Mouse (Mus musculus): ENCODE measurements at regions not wholly inside any gene's neighbourhood (a gene's known extent, or its start where the extent isn't known, plus 50 kb on each side); places are given as distances from the start of the nearest gene placed in this dataset.

GRCm38 (mm10) chr12:78087921-78088320 lies 106.1 kb upstream of the Gm6657 start:
- Histone ChIP-seq H3K36me3 (ENCODE audit: control insufficient read depth, insufficient read depth, low read length, poor library complexity, severe bottlenecking) (no peaks in the 10 kb centered on the region), H3K9me3 (ENCODE audit: control insufficient read depth, insufficient read depth, low read depth, low read length) (no peaks in the 10 kb centered on the region), H3K4me1 (ENCODE audit: control insufficient read depth in 2 of 2, insufficient read depth in 2 of 2, low read length in 2 of 2, poor library complexity in 1 of 2) (no peaks in the 10 kb centered on the region), H3K27ac (ENCODE audit: insufficient read depth, low read depth, low read length, poor library complexity, severe bottlenecking) (no peak overlapping the region), H3K4me3 (ENCODE audit: insufficient read depth in 1 of 2, low read depth in 1 of 2, low read length in 2 of 2, poor library complexity in 1 of 2, severe bottlenecking in 1 of 2) (no peak overlapping the region), H3K9ac (ENCODE audit: insufficient read depth, low read depth, low read length, poor library complexity, severe bottlenecking) (no peak overlapping the region)
- DNase-seq (ENCODE audit: low read depth, low spot score), result no peak
- TF ChIP-seq MAFK (IDR thresholded peaks at IDR 0.05; ENCODE audit: insufficient read depth, low read depth, low read length), result no peak
- no peak for TF ChIP-seq ZC3H11A (IDR thresholded peaks at IDR 0.05; ENCODE audit: borderline replicate concordance, low read depth, low read length)
- TF ChIP-seq ZNF384 (IDR thresholded peaks at IDR 0.05; ENCODE audit: low read depth, low read length), result no peak
- no peak for TF ChIP-seq HCFC1 (IDR thresholded peaks at IDR 0.05; ENCODE audit: borderline replicate concordance, insufficient read depth, low read length)
- no peak for TF ChIP-seq CHD2 (IDR thresholded peaks at IDR 0.05; ENCODE audit: low read depth, low read length)
- in situ Hi-C loops (cut with MboI; ENCODE audit: low sequenced_read_pairs in 2 of 2, unreplicated experiment in 2 of 2), result no loop called here

- H3K9ac ChIP-seq (ENCODE audit: insufficient read depth, low read depth, low read length, poor library complexity, severe bottlenecking), result no peak overlapping the region
- in situ Hi-C loops (cut with MboI; ENCODE audit: low sequenced_read_pairs in 2 of 2, unreplicated experiment in 2 of 2), result no loop called here
- no peak overlapping the region for H3K4me3 ChIP-seq (ENCODE audit: insufficient read depth in 1 of 2, low read depth in 1 of 2, low read length in 2 of 2, poor library complexity in 1 of 2, severe bottlenecking in 1 of 2)
- DNase-seq (ENCODE audit: low read depth, low spot score), result no peak
- no peak for TF ChIP-seq CHD2 (IDR thresholded peaks at IDR 0.05; ENCODE audit: low read depth, low read length)
- no peak for TF ChIP-seq ZC3H11A (IDR thresholded peaks at IDR 0.05; ENCODE audit: borderline replicate concordance, low read depth, low read length)
- TF ChIP-seq ZNF384 (IDR thresholded peaks at IDR 0.05; ENCODE audit: low read depth, low read length), result no peak
- no peak for TF ChIP-seq HCFC1 (IDR thresholded peaks at IDR 0.05; ENCODE audit: borderline replicate concordance, insufficient read depth, low read length)
- TF ChIP-seq MAFK (IDR thresholded peaks at IDR 0.05; ENCODE audit: insufficient read depth, low read depth, low read length), result no peak
- H3K36me3 ChIP-seq (ENCODE audit: control insufficient read depth, insufficient read depth, low read length, poor library complexity, severe bottlenecking), result no peaks in the 10 kb centered on the region
- H3K27ac ChIP-seq (ENCODE audit: insufficient read depth, low read depth, low read length, poor library complexity, severe bottlenecking), result no peak overlapping the region
- H3K4me1 ChIP-seq (ENCODE audit: control insufficient read depth in 2 of 2, insufficient read depth in 2 of 2, low read length in 2 of 2, poor library complexity in 1 of 2), result no peaks in the 10 kb centered on the region
- H3K9me3 ChIP-seq (ENCODE audit: control insufficient read depth, insufficient read depth, low read depth, low read length), result no peaks in the 10 kb centered on the region
These were observed 99.6 kb upstream of the Gm6657 start for GRCm38 (mm10) chr12:78094471-78094870.

GRCm38 (mm10) chr12:78095352-78095751 lies 98.7 kb upstream of the Gm6657 start:
- H3K9me3 ChIP-seq (ENCODE audit: control insufficient read depth, insufficient read depth, low read depth, low read length), result no peaks in the 10 kb centered on the region
- H3K27ac ChIP-seq (ENCODE audit: insufficient read depth, low read depth, low read length, poor library complexity, severe bottlenecking), result no peak overlapping the region
- TF ChIP-seq CHD2 (IDR thresholded peaks at IDR 0.05; ENCODE audit: low read depth, low read length) (no peak), MAFK (IDR thresholded peaks at IDR 0.05; ENCODE audit: insufficient read depth, low read depth, low read length) (no peak), HCFC1 (IDR thresholded peaks at IDR 0.05; ENCODE audit: borderline replicate concordance, insufficient read depth, low read length) (no peak), ZC3H11A (IDR thresholded peaks at IDR 0.05; ENCODE audit: borderline replicate concordance, low read depth, low read length) (no peak), ZNF384 (IDR thresholded peaks at IDR 0.05; ENCODE audit: low read depth, low read length) (no peak)
- H3K9ac ChIP-seq (ENCODE audit: insufficient read depth, low read depth, low read length, poor library complexity, severe bottlenecking), result no peak overlapping the region
- no peaks in the 10 kb centered on the region for H3K4me1 ChIP-seq (ENCODE audit: control insufficient read depth in 2 of 2, insufficient read depth in 2 of 2, low read length in 2 of 2, poor library complexity in 1 of 2)
- H3K36me3 ChIP-seq (ENCODE audit: control insufficient read depth, insufficient read depth, low read length, poor library complexity, severe bottlenecking), result no peaks in the 10 kb centered on the region
- no peak overlapping the region for H3K4me3 ChIP-seq (ENCODE audit: insufficient read depth in 1 of 2, low read depth in 1 of 2, low read length in 2 of 2, poor library complexity in 1 of 2, severe bottlenecking in 1 of 2)
- no peak for DNase-seq (ENCODE audit: low read depth, low spot score)
- in situ Hi-C loops (cut with MboI; ENCODE audit: low sequenced_read_pairs in 2 of 2, unreplicated experiment in 2 of 2), result no loop called here

- H3K9ac ChIP-seq (ENCODE audit: insufficient read depth, low read depth, low read length, poor library complexity, severe bottlenecking), result no peak overlapping the region
- H3K4me3 ChIP-seq (ENCODE audit: insufficient read depth in 1 of 2, low read depth in 1 of 2, low read length in 2 of 2, poor library complexity in 1 of 2, severe bottlenecking in 1 of 2), result no peak overlapping the region
- no peaks in the 10 kb centered on the region for H3K36me3 ChIP-seq (ENCODE audit: control insufficient read depth, insufficient read depth, low read length, poor library complexity, severe bottlenecking)
- DNase-seq (ENCODE audit: low read depth, low spot score), result no peak
- no peaks in the 10 kb centered on the region for H3K9me3 ChIP-seq (ENCODE audit: control insufficient read depth, insufficient read depth, low read depth, low read length)
- TF ChIP-seq ZC3H11A (IDR thresholded peaks at IDR 0.05; ENCODE audit: borderline replicate concordance, low read depth, low read length) (no peak), HCFC1 (IDR thresholded peaks at IDR 0.05; ENCODE audit: borderline replicate concordance, insufficient read depth, low read length) (no peak), CHD2 (IDR thresholded peaks at IDR 0.05; ENCODE audit: low read depth, low read length) (no peak), MAFK (IDR thresholded peaks at IDR 0.05; ENCODE audit: insufficient read depth, low read depth, low read length) (no peak), ZNF384 (IDR thresholded peaks at IDR 0.05; ENCODE audit: low read depth, low read length) (no peak)
- no peak overlapping the region for H3K27ac ChIP-seq (ENCODE audit: insufficient read depth, low read depth, low read length, poor library complexity, severe bottlenecking)
- in situ Hi-C loops (cut with MboI; ENCODE audit: low sequenced_read_pairs in 2 of 2, unreplicated experiment in 2 of 2), result no loop called here
- H3K4me1 ChIP-seq (ENCODE audit: control insufficient read depth in 2 of 2, insufficient read depth in 2 of 2, low read length in 2 of 2, poor library complexity in 1 of 2), result no peaks in the 10 kb centered on the region
These were observed 98.1 kb upstream of the Gm6657 start for GRCm38 (mm10) chr12:78095916-78096315.

- no peaks in the 10 kb centered on the region for H3K9me3 ChIP-seq (ENCODE audit: control insufficient read depth, insufficient read depth, low read depth, low read length)
- no peak overlapping the region for H3K4me3 ChIP-seq (ENCODE audit: insufficient read depth in 1 of 2, low read depth in 1 of 2, low read length in 2 of 2, poor library complexity in 1 of 2, severe bottlenecking in 1 of 2)
- no peak overlapping the region for H3K9ac ChIP-seq (ENCODE audit: insufficient read depth, low read depth, low read length, poor library complexity, severe bottlenecking)
- no peaks in the 10 kb centered on the region for H3K4me1 ChIP-seq (ENCODE audit: control insufficient read depth in 2 of 2, insufficient read depth in 2 of 2, low read length in 2 of 2, poor library complexity in 1 of 2)
- no peak overlapping the region for H3K27ac ChIP-seq (ENCODE audit: insufficient read depth, low read depth, low read length, poor library complexity, severe bottlenecking)
- in situ Hi-C loops (cut with MboI; ENCODE audit: low sequenced_read_pairs in 2 of 2, unreplicated experiment in 2 of 2), result no loop called here
- TF ChIP-seq ZNF384 (IDR thresholded peaks at IDR 0.05; ENCODE audit: low read depth, low read length), result no peak
- H3K36me3 ChIP-seq (ENCODE audit: control insufficient read depth, insufficient read depth, low read length, poor library complexity, severe bottlenecking), result no peaks in the 10 kb centered on the region
- no peak for DNase-seq (ENCODE audit: low read depth, low spot score)
These were observed 96.9 kb upstream of the Gm6657 start for GRCm38 (mm10) chr12:78097119-78097518.
